Mouse (Mus musculus): ENCODE measurements at regions not wholly inside any gene's neighbourhood (a gene's known extent, or its start where the extent isn't known, plus 50 kb on each side); places are given as distances from the start of the nearest gene placed in this dataset.

GRCm38 (mm10) chr6:41178896-41179295, 123.2 kb upstream of the Try4 start:
- TF ChIP-seq POLR2A (IDR thresholded peaks at IDR 0.05; ENCODE audit: low read depth, low read length) (no peak), CTCF (IDR thresholded peaks at IDR 0.05; ENCODE audit: extremely low read depth, insufficient read length, insufficient replicate concordance, low read depth, low read length) (no peak)
